Mouse (Mus musculus) liver, postnatal 0 days (tissue): ENCODE results near the gene Adgrg3.

ENCODE experiments used
- CTCF ChIP-seq: sonication (generic); IDR thresholded peaks from 2 replicates; pipeline ENCODE4 v1.5.1; 2016; ENCODE audit warnings: antibody characterized with exemption, low read depth
- EP300 ChIP-seq: IDR thresholded peaks from 2 replicates; pipeline ENCODE4 v1.6.1; 2016; ENCODE audit warnings: antibody characterized with exemption, low read depth, mild to moderate bottlenecking

DNA sequence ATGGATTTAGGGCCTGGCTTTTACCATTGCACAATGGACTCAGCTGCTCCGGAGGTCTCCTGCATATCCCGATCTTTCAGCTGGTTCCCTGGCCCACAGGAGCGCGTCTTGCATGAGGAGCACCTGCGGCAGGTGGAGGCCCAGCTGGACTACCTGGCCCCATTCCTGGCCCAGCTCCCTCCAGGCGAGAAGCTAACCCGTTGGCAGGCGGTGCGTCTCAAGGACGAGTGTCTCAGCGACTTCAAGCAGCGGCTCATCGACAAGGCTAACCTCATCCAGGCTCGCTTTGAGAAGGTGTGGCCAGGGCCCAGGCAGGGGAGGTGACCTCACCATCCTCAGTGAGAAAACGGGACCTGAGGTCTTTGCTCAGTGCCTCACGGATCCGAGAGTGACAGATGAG is 58.7 kb downstream of the Adgrg3 start:
- TF ChIP-seq CTCF (no peak), EP300 (no peak)
